Mouse (Mus musculus): ENCODE results near the gene Sorl1. TPM values are rescaled to one million over a fixed set of nuclear protein-coding genes. Genes with fewer than 3 reads are reported as not detected.

Sorl1 gene
- polyA plus RNA-seq (2021), result 56.0 TPM

- in situ Hi-C loops (cut with MboI; ENCODE audit: low pct_unique_long_range_greater_than_20kb), result no loop called here
- ATAC-seq (peak; percentile 93), DNase-seq (ENCODE audit: low read depth, low spot score) (no peak)
- ChIA-PET POLR2A (interaction anchor here (0.7 kb wide), 1 partner anchor 15 kb away, joined by 3 read pairs; no protein-coding TSS in a partner anchor), CTCF (interaction anchor here (0.8 to 1.9 kb wide), 4 partner anchors 16 to 117 kb away, joined by 3 to 7 read pairs (median 3); no protein-coding TSS in a partner anchor)
- peak; percentile 97 for TF ChIP-seq CTCF (IDR thresholded peaks at IDR 0.05)
- no peaks in the 10 kb centered on the region for H3K27me3 ChIP-seq
Measured at GRCm38 (mm10) chr9:42123713-42124576, at the start of gene Sorl1. Gene Sorl1, minus strand, starts transcription at chr9:42124297.

- in situ Hi-C loops (cut with MboI; ENCODE audit: low pct_unique_long_range_greater_than_20kb), result no loop called here
- ATAC-seq, result no peak
- ChIA-PET POLR2A (no interaction called here), CTCF (interaction anchor here (0.8 to 1.2 kb wide), 3 partner anchors 10 to 36 kb away, joined by 3 to 4 read pairs (median 3); no protein-coding TSS in a partner anchor)
- DNase-seq (ENCODE audit: low read depth, low spot score), result no peak
- TF ChIP-seq CTCF (IDR thresholded peaks at IDR 0.05), result no peak
- peaks cover 3% of the 10 kb centered on the region for H3K27me3 ChIP-seq
Measured at GRCm38 (mm10) chr9:42173781-42174180, 49.7 kb upstream of the Sorl1 start.

GRCm38 (mm10) chr9:42169491-42169890 lies 45.4 kb upstream of the Sorl1 start:
- peaks cover 15% of the 10 kb centered on the region for H3K27me3 ChIP-seq
- CTCF ChIA-PET, result no interaction called here
- ATAC-seq, result no peak
- DNase-seq (ENCODE audit: low read depth, low spot score), result no peak
- TF ChIP-seq CTCF (IDR thresholded peaks at IDR 0.05), result no peak
- POLR2A ChIA-PET, result interaction anchor here (0.6 kb wide), 1 partner anchor 103 kb away, joined by 3 read pairs; no protein-coding TSS in a partner anchor
- in situ Hi-C loops (cut with MboI; ENCODE audit: low pct_unique_long_range_greater_than_20kb), result no loop called here

GRCm38 (mm10) chr9:42169025-42169424 lies 44.9 kb upstream of the Sorl1 start:
- CTCF ChIA-PET, result no interaction called here
- in situ Hi-C loops (cut with MboI; ENCODE audit: low pct_unique_long_range_greater_than_20kb), result no loop called here
- ATAC-seq, result no peak

GRCm38 (mm10) chr9:42164930-42165329 lies 40.8 kb upstream of the Sorl1 start:
- no peak for TF ChIP-seq CTCF (IDR thresholded peaks at IDR 0.05)
- no peak for DNase-seq (ENCODE audit: low read depth, low spot score)
- ChIA-PET CTCF (interaction anchor here (0.8 kb wide), 1 partner anchor 15 kb away, joined by 3 read pairs; no protein-coding TSS in a partner anchor), POLR2A (no interaction called here)
- peaks cover 14% of the 10 kb centered on the region for H3K27me3 ChIP-seq
- in situ Hi-C loops (cut with MboI; ENCODE audit: low pct_unique_long_range_greater_than_20kb), result no loop called here
- no peak for ATAC-seq

More at GRCm38 (mm10) chr9:42169025-42169424, 44.9 kb upstream of the Sorl1 start:
- POLR2A ChIA-PET, result no interaction called here
- peaks cover 16% of the 10 kb centered on the region for H3K27me3 ChIP-seq
- DNase-seq (ENCODE audit: low read depth, low spot score), result no peak
- TF ChIP-seq CTCF (IDR thresholded peaks at IDR 0.05), result no peak

- ChIA-PET POLR2A (no interaction called here), CTCF (no interaction called here)
- no peak for DNase-seq (ENCODE audit: low read depth, low spot score)
- H3K27me3 ChIP-seq, result peaks cover 14% of the 10 kb centered on the region
- no peak for TF ChIP-seq CTCF (IDR thresholded peaks at IDR 0.05)
- no peak for ATAC-seq
- in situ Hi-C loops (cut with MboI; ENCODE audit: low pct_unique_long_range_greater_than_20kb), result no loop called here
Measured at GRCm38 (mm10) chr9:42163011-42163410, 38.9 kb upstream of the Sorl1 start.

GRCm38 (mm10) chr9:42159376-42159775 lies 35.3 kb upstream of the Sorl1 start:
- POLR2A ChIA-PET, result no interaction called here
- CTCF ChIA-PET, result no interaction called here
- in situ Hi-C loops (cut with MboI; ENCODE audit: low pct_unique_long_range_greater_than_20kb), result no loop called here
- TF ChIP-seq CTCF (IDR thresholded peaks at IDR 0.05), result no peak
- peaks cover under 1% of the 10 kb centered on the region for H3K27me3 ChIP-seq
- no peak for DNase-seq (ENCODE audit: low read depth, low spot score)
- ATAC-seq, result no peak

GRCm38 (mm10) chr9:42158652-42159051 lies 34.6 kb upstream of the Sorl1 start:
- in situ Hi-C loops (cut with MboI; ENCODE audit: low pct_unique_long_range_greater_than_20kb), result no loop called here
- H3K27me3 ChIP-seq, result no peaks in the 10 kb centered on the region
- POLR2A ChIA-PET, result no interaction called here
- ATAC-seq, result no peak
- TF ChIP-seq CTCF (IDR thresholded peaks at IDR 0.05), result no peak
- CTCF ChIA-PET, result no interaction called here
- no peak for DNase-seq (ENCODE audit: low read depth, low spot score)

GRCm38 (mm10) chr9:42157981-42158380 lies 33.9 kb upstream of the Sorl1 start:
- no peak for TF ChIP-seq CTCF (IDR thresholded peaks at IDR 0.05)
- in situ Hi-C loops (cut with MboI; ENCODE audit: low pct_unique_long_range_greater_than_20kb), result no loop called here
- ChIA-PET POLR2A (no interaction called here), CTCF (no interaction called here)
- DNase-seq (ENCODE audit: low read depth, low spot score) (no peak), ATAC-seq (no peak)
- no peaks in the 10 kb centered on the region for H3K27me3 ChIP-seq

GRCm38 (mm10) chr9:42156566-42156965 lies 32.5 kb upstream of the Sorl1 start:
- ATAC-seq (no peak), DNase-seq (ENCODE audit: low read depth, low spot score) (no peak)
- H3K27me3 ChIP-seq, result no peaks in the 10 kb centered on the region
- no peak for TF ChIP-seq CTCF (IDR thresholded peaks at IDR 0.05)
- in situ Hi-C loops (cut with MboI; ENCODE audit: low pct_unique_long_range_greater_than_20kb), result no loop called here
- ChIA-PET CTCF (interaction anchor here (1.2 kb wide), 1 partner anchor 77 kb away, joined by 4 read pairs; no protein-coding TSS in a partner anchor), POLR2A (no interaction called here)

- TF ChIP-seq CTCF (IDR thresholded peaks at IDR 0.05), result no peak
- ChIA-PET CTCF (no interaction called here), POLR2A (no interaction called here)
- in situ Hi-C loops (cut with MboI; ENCODE audit: low pct_unique_long_range_greater_than_20kb), result no loop called here
- no peaks in the 10 kb centered on the region for H3K27me3 ChIP-seq
- no peak for DNase-seq (ENCODE audit: low read depth, low spot score)
- ATAC-seq, result no peak
Measured at GRCm38 (mm10) chr9:42154682-42155081, 30.6 kb upstream of the Sorl1 start.

Measured in Patski (cell line).